Mouse (Mus musculus): Measurements from ENCODE around the gene F2r.

F2r gene

DNA sequence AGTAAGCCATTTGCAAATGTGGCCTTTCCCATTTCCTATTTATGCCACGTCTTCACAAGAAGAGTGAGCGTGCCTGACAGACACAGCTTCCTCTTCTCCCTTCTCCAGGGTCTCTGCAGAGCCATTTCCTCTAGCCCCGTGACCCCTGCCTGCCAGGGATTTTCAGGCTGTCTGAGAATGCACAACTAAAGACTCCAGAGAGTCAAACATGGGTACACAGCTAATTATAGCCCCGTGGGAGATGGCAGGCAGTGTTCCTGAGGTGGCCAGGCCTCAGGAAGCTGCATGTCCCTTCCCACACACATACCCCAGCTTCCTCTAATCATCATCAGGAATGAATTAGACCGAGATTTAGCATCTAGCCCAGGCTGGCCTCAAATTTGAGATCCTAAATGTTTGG, 20.6 kb upstream of the F2r start:
- ChIA-PET CTCF (interaction anchor here in 2 of 4 experiments (0.6 to 1.1 kb wide), 2 partner anchors 9 to 16 kb away, joined by 3 read pairs; no protein-coding TSS in a partner anchor), POLR2A (interaction anchor here in 3 of 4 experiments (0.7 to 4.4 kb wide), 5 partner anchors 10 to 59 kb away, joined by 3 to 19 read pairs (median 4); partner anchors contain the start of gene F2r (in 1 of the 3))

DNA sequence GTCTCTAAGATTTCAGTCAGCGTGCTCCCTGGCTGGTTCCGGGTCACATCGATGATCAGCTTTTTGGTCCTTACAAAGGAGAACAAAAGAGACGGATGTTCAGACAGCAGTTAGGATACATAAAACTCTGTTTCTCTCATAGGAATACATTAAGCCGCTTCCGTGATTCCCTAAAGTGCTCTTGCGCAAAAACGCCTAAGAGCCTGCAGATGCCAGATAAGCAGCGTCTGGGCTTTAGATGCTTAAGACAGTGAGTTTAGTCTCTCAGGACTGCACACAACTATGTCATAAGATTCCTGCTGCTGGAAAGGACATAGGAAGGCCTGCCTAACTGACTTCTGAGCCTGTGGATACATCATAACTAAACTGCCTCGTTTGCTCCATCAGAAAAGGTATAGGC, 19.4 kb upstream of the F2r start:
- ChIA-PET POLR2A (interaction anchor here in 2 of 4 experiments (1.1 to 4.4 kb wide), 2 partner anchors 19 kb away, joined by 3 to 19 read pairs; partner anchors contain the start of gene F2r (in 1 of the 2)), CTCF (no interaction called here)

DNA sequence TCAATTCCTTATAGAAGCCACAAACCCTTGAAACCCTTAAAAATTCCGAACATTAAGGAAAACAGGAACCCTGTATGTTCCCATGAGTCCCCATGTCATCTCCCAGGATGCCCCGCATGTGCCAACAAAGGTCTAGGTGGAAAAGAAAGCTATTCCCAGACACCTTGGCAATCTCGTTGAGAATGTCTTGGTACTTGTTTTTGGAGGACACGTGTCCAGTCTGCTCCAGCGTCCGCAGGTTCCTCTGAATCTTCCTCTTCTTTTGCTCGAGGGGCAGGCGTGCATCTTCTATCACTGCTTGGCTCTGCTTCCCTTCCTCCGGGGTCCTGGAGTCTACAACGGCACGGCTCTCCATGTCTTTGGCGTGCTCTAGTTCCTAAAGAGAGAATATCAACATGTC, 17.0 kb upstream of the F2r start:
- ChIA-PET POLR2A (interaction anchor here in 3 of 4 experiments (0.6 to 1.7 kb wide), 4 partner anchors 17 to 998 kb away, joined by 3 to 4 read pairs (median 3); partner anchors contain the start of gene F2r (in 2 of the 3)), CTCF (no interaction called here)

- CTCF ChIA-PET: interaction anchor here in 2 of 4 experiments (0.6 to 0.7 kb wide), 3 partner anchors 214 to 710 kb away, joined by 3 to 6 read pairs (median 6); no protein-coding TSS in a partner anchor
These were observed 16.2 kb upstream of the F2r start for GRCm38 (mm10) chr13:95634451-95634850.

GRCm38 (mm10) chr13:95633384-95633783, 15.1 kb upstream of the F2r start:
- POLR2A ChIA-PET: interaction anchor here in 2 of 4 experiments (0.6 to 1.1 kb wide), 4 partner anchors 15 to 69 kb away, joined by 3 to 8 read pairs (median 4); partner anchors contain the start of gene F2r (in 2 of the 2)
- CTCF ChIA-PET: interaction anchor here in 3 of 4 experiments (0.6 to 0.7 kb wide), 4 partner anchors 20 to 1214 kb away, joined by 3 to 7 read pairs (median 4); no protein-coding TSS in a partner anchor

More at GRCm38 (mm10) chr13:95634451-95634850, 16.2 kb upstream of the F2r start:
- POLR2A ChIA-PET: interaction anchor here (0.6 to 1.7 kb wide), 8 partner anchors 13 to 998 kb away, joined by 3 to 5 read pairs (median 3); partner anchors contain the start of gene F2r (in 2 of the 4)

DNA sequence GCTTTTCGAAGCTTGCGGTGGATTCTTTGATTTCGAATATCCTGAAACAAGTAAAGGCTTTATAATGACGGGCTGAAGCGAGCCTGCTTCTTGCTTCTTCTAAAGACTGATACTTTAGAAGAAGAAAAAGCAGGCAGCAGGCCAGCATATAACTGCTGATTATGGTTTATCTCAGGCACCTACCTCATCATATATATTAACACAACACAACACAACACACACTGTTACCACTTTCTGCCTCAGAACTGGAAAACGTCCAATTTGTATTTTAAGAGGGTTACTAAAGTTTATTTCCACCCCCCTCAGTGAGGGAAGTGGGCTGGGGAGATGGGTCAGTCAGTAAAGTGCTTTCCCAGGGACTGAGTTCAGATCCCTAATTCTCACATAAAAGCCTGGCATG, 13.9 kb upstream of the F2r start:
- ChIA-PET CTCF (no interaction called here), POLR2A (interaction anchor here in 1 of 4 experiments (0.6 to 5.1 kb wide), 2 partner anchors 13 to 160 kb away, joined by 4 to 24 read pairs; partner anchors contain the start of gene F2r)

- ChIA-PET POLR2A (interaction anchor here in 1 of 4 experiments (5.1 kb wide), 1 partner anchor 12 kb away, joined by 24 read pairs; the partner anchor contains the start of gene F2r), CTCF (no interaction called here)
These were observed 12.5 kb upstream of the F2r start for GRCm38 (mm10) chr13:95630747-95631146.

- CTCF ChIA-PET: interaction anchor here in 2 of 4 experiments (0.7 to 1.1 kb wide), 2 partner anchors 10 to 149 kb away, joined by 3 read pairs; no protein-coding TSS in a partner anchor
- POLR2A ChIA-PET: interaction anchor here (0.7 to 5.1 kb wide), 5 partner anchors 11 to 27 kb away, joined by 3 to 24 read pairs (median 4); partner anchors contain the start of gene F2r (in 4 of the 4)
These were observed 11.5 kb upstream of the F2r start for GRCm38 (mm10) chr13:95629751-95630150.

GRCm38 (mm10) chr13:95626696-95627095, 8.4 kb upstream of the F2r start:
- POLR2A ChIA-PET: interaction anchor here in 3 of 4 experiments (0.6 to 1.3 kb wide), 5 partner anchors 8 to 299 kb away, joined by 3 to 6 read pairs (median 5); partner anchors contain the start of gene F2r (in 3 of the 3)
- CTCF ChIA-PET: no interaction called here

- ChIA-PET POLR2A (interaction anchor here in 1 of 4 experiments (0.9 to 1.5 kb wide), 2 partner anchors 12 to 16 kb away, joined by 3 to 7 read pairs; no protein-coding TSS in a partner anchor), CTCF (interaction anchor here in 1 of 4 experiments (0.6 kb wide), 1 partner anchor 16 kb away, joined by 3 read pairs; no protein-coding TSS in a partner anchor)
These were observed 4.8 kb upstream of the F2r start for GRCm38 (mm10) chr13:95623042-95623441.

DNA sequence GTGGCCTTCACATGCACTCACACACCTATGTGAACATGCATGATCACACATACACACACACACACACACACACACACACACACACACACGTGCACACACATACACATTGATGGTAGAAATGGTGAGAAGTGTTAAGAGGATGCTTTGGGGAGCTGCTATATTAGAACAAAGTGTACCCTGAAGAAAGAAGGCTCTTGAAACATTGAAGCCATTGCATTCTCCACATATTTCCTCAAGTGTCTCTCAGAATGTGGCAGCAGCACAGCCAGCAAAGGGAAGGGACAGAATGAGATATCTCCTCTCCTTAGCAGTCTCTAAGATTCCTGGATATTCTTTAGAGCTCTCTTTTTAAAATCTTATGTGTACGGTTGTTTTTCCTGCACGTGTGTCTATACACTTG, 3.3 kb upstream of the F2r start:
- POLR2A ChIA-PET: interaction anchor here in 2 of 4 experiments (0.6 to 6.9 kb wide), 2 partner anchors 19 to 33 kb away, joined by 3 to 61 read pairs; no protein-coding TSS in a partner anchor
- CTCF ChIA-PET: no interaction called here

DNA sequence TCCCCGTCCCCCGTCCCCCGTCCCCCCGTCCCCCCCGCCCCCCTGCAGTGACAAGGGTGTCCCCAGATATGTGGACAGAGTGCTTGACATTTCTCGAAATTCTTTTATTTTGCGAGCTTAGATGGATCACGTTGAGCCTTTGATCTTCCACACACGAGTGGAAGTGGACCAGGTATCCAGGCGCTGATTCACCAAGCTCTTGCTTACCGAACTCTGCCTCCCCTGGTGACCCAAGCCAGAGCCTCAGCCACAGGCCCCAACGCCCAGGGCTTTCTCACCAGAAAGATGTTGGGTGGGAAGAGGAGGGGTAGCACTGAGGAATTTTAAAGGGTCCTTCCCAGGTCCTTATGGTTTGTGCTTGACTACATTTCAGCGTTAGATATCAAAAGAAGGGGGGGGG, 572 bp upstream of the F2r start:
- ChIA-PET POLR2A (interaction anchor here (0.6 to 6.9 kb wide), 75 partner anchors 7 to 1085 kb away, joined by 3 to 61 read pairs (median 4); partner anchors contain the start of genes F2rl1 (in 2 of the 4), Aggf1 (in 1 of the 4), Iqgap2 (in 1 of the 4) and Poc5 (in 1 of the 4)), CTCF (interaction anchor here in 3 of 4 experiments (0.5 to 1.1 kb wide), 4 partner anchors 19 to 274 kb away, joined by 3 to 5 read pairs (median 4); no protein-coding TSS in a partner anchor)

- POLR2A ChIA-PET: interaction anchor here (0.5 to 6.9 kb wide), 67 partner anchors 8 to 353 kb away, joined by 3 to 61 read pairs (median 4); partner anchors contain the start of genes F2rl1 (in 2 of the 4), Aggf1 (in 1 of the 4) and Iqgap2 (in 1 of the 4)
- CTCF ChIA-PET: interaction anchor here in 1 of 4 experiments (1.1 kb wide), 1 partner anchor 48 kb away, joined by 3 read pairs; no protein-coding TSS in a partner anchor
These were observed 566 bp downstream of the F2r start for GRCm38 (mm10) chr13:95617671-95618171.

DNA sequence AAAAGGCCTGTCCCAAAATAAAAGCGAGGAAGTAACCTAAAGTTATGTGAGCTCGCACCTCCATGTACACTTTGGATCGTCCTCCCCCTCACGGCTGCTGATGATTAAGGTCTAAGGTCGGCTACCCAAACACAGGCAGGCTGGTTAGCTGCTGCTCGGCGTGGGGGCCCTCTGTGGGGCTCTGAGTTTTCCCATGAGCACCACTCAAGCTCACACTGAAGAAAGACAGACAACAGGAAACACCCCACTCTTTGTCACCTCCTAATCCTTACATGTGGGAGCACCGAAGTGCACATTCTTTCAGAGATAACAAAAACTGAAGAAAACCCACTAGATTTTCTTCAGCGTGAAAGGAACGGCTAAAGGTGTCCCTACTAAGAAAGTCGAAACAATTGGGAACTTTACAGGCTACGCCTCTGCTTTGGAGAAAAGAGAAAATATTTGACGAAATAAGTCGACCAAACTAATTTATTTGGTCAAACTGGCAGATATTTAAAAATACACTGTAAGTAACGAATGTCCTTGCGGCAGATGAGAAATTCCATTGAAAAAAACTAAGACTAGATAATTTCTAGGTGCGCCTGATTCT, 1.1 kb downstream of the F2r start:
- ChIA-PET POLR2A (interaction anchor here in 3 of 4 experiments (0.6 to 6.9 kb wide), 14 partner anchors 9 to 1482 kb away, joined by 3 to 61 read pairs (median 5); no protein-coding TSS in a partner anchor), CTCF (no interaction called here)

- CTCF ChIA-PET: interaction anchor here in 1 of 4 experiments (0.6 kb wide), 1 partner anchor 146 kb away, joined by 3 read pairs; no protein-coding TSS in a partner anchor
- POLR2A ChIA-PET: interaction anchor here in 2 of 4 experiments (1.3 to 6.9 kb wide), 3 partner anchors 10 to 84 kb away, joined by 4 to 61 read pairs (median 5); no protein-coding TSS in a partner anchor
These were observed 1.8 kb downstream of the F2r start for GRCm38 (mm10) chr13:95616512-95616911.

DNA sequence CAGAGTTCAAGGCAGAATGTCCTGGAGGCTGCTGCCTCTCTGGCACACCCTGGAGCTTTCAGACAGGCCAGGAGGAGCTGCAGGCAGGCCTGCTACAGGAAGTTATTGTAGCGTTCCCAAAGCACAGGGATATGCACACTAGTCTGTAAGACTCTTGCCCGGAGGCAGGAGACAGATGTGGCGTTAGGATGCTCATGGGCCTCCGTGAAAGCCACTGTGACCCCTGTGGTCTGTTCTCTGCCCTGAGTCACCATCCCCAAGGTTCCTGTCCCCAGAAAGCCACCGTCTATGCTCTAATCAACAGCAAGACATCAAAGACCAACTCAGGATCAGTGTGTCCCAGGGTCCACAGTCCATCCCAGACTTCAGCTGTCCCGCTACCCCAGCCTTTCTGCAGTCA, 3.5 kb downstream of the F2r start:
- ChIA-PET CTCF (no interaction called here), POLR2A (interaction anchor here in 1 of 4 experiments (0.5 kb wide), 1 partner anchor 302 kb away, joined by 3 read pairs; no protein-coding TSS in a partner anchor)

DNA sequence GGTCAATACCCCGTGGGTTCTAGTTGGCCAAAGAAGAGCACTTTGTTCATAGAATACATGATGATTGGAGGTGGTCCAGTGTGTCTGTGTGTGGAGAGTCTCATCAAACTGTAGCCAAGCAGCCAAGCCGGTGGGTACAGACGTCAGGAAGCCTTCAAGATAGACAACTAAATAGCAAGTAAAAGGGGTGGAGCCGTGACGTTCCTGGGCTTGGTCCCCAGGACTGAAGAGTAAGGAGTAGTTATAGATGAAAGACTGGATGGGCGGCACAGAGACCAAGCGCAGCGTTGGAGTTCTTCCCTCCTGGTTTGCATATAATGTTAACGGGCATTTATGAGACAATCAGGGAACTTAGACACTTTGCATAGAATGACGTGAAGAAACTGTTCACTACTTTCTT, 6.0 kb downstream of the F2r start:
- ChIA-PET POLR2A (interaction anchor here in 1 of 4 experiments (1.4 kb wide), 1 partner anchor 14 kb away, joined by 3 read pairs; no protein-coding TSS in a partner anchor), CTCF (no interaction called here)

DNA sequence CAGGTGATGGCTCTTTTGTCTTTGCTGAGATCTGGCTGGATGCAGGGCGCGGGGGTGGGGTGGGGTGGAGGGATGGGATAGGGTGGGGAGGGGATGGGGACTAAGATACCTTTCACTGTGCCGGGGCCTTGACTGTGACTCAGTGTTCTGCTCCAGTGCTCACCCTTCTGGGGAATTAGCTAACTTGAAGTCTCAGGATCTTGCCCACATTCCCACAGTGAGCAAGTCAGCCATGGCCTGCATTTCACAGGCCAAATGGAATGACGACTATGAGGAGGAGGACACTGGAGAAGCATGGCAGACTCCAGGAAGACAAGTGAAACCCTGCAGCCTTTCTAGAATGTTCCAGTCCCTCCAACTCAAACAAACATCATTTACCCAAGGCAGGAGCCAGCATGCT, 6.5 kb downstream of the F2r start:
- POLR2A ChIA-PET: interaction anchor here (0.6 to 1.7 kb wide), 10 partner anchors 9 to 123 kb away, joined by 3 to 6 read pairs (median 4); no protein-coding TSS in a partner anchor

More for the DNA sequence above, 6.5 kb downstream of the F2r start:
- CTCF ChIA-PET: interaction anchor here in 1 of 4 experiments (0.6 kb wide), 1 partner anchor 462 kb away, joined by 6 read pairs; no protein-coding TSS in a partner anchor

Measured in embryonic stem cell, embryonic (primary cell).